Mouse (Mus musculus): ENCODE data around the gene Noxo1.

GRCm38 (mm10) chr17:24729067-24729466 is 33.0 kb downstream of the Noxo1 start:
- no peak for TF ChIP-seq CTCF (IDR thresholded peaks at IDR 0.05; ENCODE audit: control insufficient read depth, insufficient read depth, insufficient replicate concordance, low read depth, low read length)
- no peak for TF ChIP-seq POLR2A (IDR thresholded peaks at IDR 0.05; ENCODE audit: control insufficient read depth, low read depth, low read length)

Data from testis, adult 2 months (tissue).